Mouse (Mus musculus) spleen, embryonic (tissue): ENCODE measurements at regions not wholly inside any gene's neighbourhood (a gene's known extent, or its start where the extent isn't known, plus 50 kb on each side); places are given as distances from the start of the nearest gene placed in this dataset.

Experiments
- CTCF ChIA-PET: fragments of 350-600 bp; sonication (Branson Sonifier 250); formaldehyde crosslinking; loops from one replicate; lab custom pipeline; 2022; lab: Charles Lee

DNA sequence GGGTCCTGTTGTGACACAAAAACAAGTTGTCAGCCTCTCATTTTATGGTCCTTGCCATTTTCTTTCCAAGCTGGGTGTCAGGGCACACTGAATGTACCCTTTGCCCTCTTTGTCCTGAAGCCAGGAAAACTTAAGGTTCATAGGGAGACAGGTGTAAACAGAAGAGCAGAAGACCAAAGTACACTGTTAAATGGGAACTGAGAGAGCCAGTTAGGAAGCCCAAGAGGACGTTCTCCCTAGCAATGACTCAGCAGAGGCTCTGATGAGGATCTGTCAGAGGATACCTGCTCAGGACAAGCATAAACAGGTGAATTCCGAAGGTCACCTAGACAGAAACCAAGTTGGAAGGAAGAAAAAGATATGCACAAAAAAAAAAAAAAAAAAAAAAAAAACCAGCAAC lies 94.0 kb downstream of the Sp3 start:
- CTCF ChIA-PET = no interaction called here
